Mouse (Mus musculus) urinary bladder, postnatal 14 days (tissue): ENCODE measurements at regions not wholly inside any gene's neighbourhood (a gene's known extent, or its start where the extent isn't known, plus 50 kb on each side); places are given as distances from the start of the nearest gene placed in this dataset.
A peak's percentile ranks its signal among the peaks of the same experiment; 100 is the strongest.
"Not testable (repeated sequence)": the region's sequence is repeated elsewhere in the genome, so short reads cannot be mapped to it uniquely, and the experiment has no call there.

Experiments used
- DNase-seq: peaks from one replicate; pipeline ENCODE4 v3.0.0; 2021; ENCODE audit warnings: low spot score

- no peak for DNase-seq
These were observed 189.8 kb upstream of the Tas2r119 start for GRCm38 (mm10) chr15:31987291-31987690.

- DNase-seq, result no peak
These were observed 188.0 kb upstream of the Tas2r119 start for GRCm38 (mm10) chr15:31989093-31989492.

- DNase-seq, result no peak
These were observed 187.3 kb upstream of the Tas2r119 start for GRCm38 (mm10) chr15:31989593-31990290.

GRCm38 (mm10) chr15:31997996-31998395, 179.1 kb upstream of the Tas2r119 start:
- no peak for DNase-seq

- DNase-seq, result no peak
These were observed 177.5 kb upstream of the Tas2r119 start for GRCm38 (mm10) chr15:31999553-31999952.

GRCm38 (mm10) chr15:32002950-32003422, 174.1 kb upstream of the Tas2r119 start:
- no peak for DNase-seq

- no peak for DNase-seq
These were observed 173.6 kb upstream of the Tas2r119 start for GRCm38 (mm10) chr15:32003489-32003888.

- no peak for DNase-seq
These were observed 171.1 kb upstream of the Tas2r119 start for GRCm38 (mm10) chr15:32005986-32006385.

- no peak for DNase-seq
These were observed 167.3 kb upstream of the Tas2r119 start for GRCm38 (mm10) chr15:32009818-32010217.

- peak; percentile 30 for DNase-seq
These were observed 165.0 kb upstream of the Tas2r119 start for GRCm38 (mm10) chr15:32012044-32012443.

GRCm38 (mm10) chr15:32012838-32013237, 164.3 kb upstream of the Tas2r119 start:
- DNase-seq, result no peak

GRCm38 (mm10) chr15:32015169-32015568, 161.9 kb upstream of the Tas2r119 start:
- DNase-seq, result no peak

GRCm38 (mm10) chr15:32020323-32021008, 156.6 kb upstream of the Tas2r119 start:
- no peak for DNase-seq

- no peak for DNase-seq
These were observed 156.0 kb upstream of the Tas2r119 start for GRCm38 (mm10) chr15:32021009-32021602.

- no peak for DNase-seq
These were observed 143.0 kb upstream of the Tas2r119 start for GRCm38 (mm10) chr15:32034091-32034490.

GRCm38 (mm10) chr15:32034790-32035189, 142.3 kb upstream of the Tas2r119 start:
- no peak for DNase-seq

- no peak for DNase-seq
These were observed 135.3 kb upstream of the Tas2r119 start for GRCm38 (mm10) chr15:32041764-32042163.

- DNase-seq, result peak; percentile 71
These were observed 134.9 kb upstream of the Tas2r119 start for GRCm38 (mm10) chr15:32042173-32042572.

GRCm38 (mm10) chr15:32042589-32042988, 134.5 kb upstream of the Tas2r119 start:
- peak; percentile 36 for DNase-seq

- no peak for DNase-seq
These were observed 133.9 kb upstream of the Tas2r119 start for GRCm38 (mm10) chr15:32043207-32043606.

- not testable (repeated sequence) for DNase-seq
These were observed 133.4 kb upstream of the Tas2r119 start for GRCm38 (mm10) chr15:32043670-32044069.

- DNase-seq, result no peak
These were observed 128.3 kb upstream of the Tas2r119 start for GRCm38 (mm10) chr15:32048836-32049235.

GRCm38 (mm10) chr15:32061573-32061972, 115.5 kb upstream of the Tas2r119 start:
- no peak for DNase-seq
